Mouse (Mus musculus) midbrain, embryonic 16.5 days (tissue): Measurements from ENCODE around the gene Zdhhc8. TPM values are rescaled to one million over a fixed set of nuclear protein-coding genes. Genes with fewer than 3 reads are reported as not detected.
A peak's percentile ranks its signal among the peaks of the same experiment; 100 is the strongest.

Experiments used
- ATAC-seq: fragments of 200-750 bp; cut with Nextera tagmentation; 2 replicates; pipeline ENCODE4 v1.8.0; 2017; ENCODE audit warnings: moderate TSS enrichment
- H3K27ac ChIP-seq: fragments of 300-500 bp; sonication (generic); 2 replicates; pipeline ENCODE4 v1.5.1; 2014; ENCODE audit warnings: mild to moderate bottlenecking, low read length, mixed read lengths
- H3K27me3 ChIP-seq: fragments of 300-500 bp; sonication (generic); 2 replicates; pipeline ENCODE4 v1.6.1; 2014; ENCODE audit warnings: low read depth, low read length, mixed read lengths; ENCODE audit not compliant: control insufficient read depth, insufficient read depth
- H3K36me3 ChIP-seq: fragments of 300-500 bp; sonication (generic); 2 replicates; pipeline ENCODE4 v1.6.1; 2014; ENCODE audit warnings: mild to moderate bottlenecking, low read length, moderate library complexity, mixed read lengths; ENCODE audit not compliant: control insufficient read depth, insufficient read depth
- H3K4me1 ChIP-seq: fragments of 300-500 bp; sonication (generic); 2 replicates; pipeline ENCODE4 v1.6.1; 2014; ENCODE audit warnings: mild to moderate bottlenecking, low read length, mixed read lengths; ENCODE audit not compliant: control insufficient read depth, insufficient read depth
- H3K4me2 ChIP-seq: fragments of 300-500 bp; sonication (generic); 2 replicates; pipeline ENCODE4 v1.6.1; 2014; ENCODE audit warnings: mild to moderate bottlenecking, low read length, mixed read lengths
- H3K4me3 ChIP-seq: fragments of 300-500 bp; sonication (generic); 2 replicates; pipeline ENCODE4 v1.5.1; 2014; ENCODE audit warnings: low read depth, mild to moderate bottlenecking, low read length, moderate library complexity, mixed read lengths
- H3K9ac ChIP-seq: fragments of 300-500 bp; sonication (generic); 2 replicates; pipeline ENCODE4 v1.6.1; 2014; ENCODE audit warnings: low read depth, low read length, mixed read lengths
- H3K9me3 ChIP-seq: fragments of 300-500 bp; sonication (generic); replicated peaks from 2 replicates; pipeline ENCODE4 v1.6.1; 2014; ENCODE audit warnings: mild to moderate bottlenecking, low read length, mixed read lengths; ENCODE audit not compliant: control insufficient read depth, poor library complexity, severe bottlenecking
- WGBS: fragments of 180-500 bp; shearing (Covaris S2); extraction: QIAGEN DNeasy Blood & Tissue Kit; methylation state at CpG from one replicate; pipeline ENCODE4 v1.1.7; 2014; 5-methylcytosine and 5-hydroxymethylcytosine counted together
- polyA plus RNA-seq: library from polyadenylated mRNA; unstranded; fragments of >200 nt; fragmentation: Nextera tagmentation; extraction: Ambion mirVana; gene quantifications from 2 replicates; pipeline ENCODE4 v1.2.1, GENCODE M21; 2015

Zdhhc8 gene
- 13.8 and 17.9 TPM in 2 replicates for polyA plus RNA-seq

DNA sequence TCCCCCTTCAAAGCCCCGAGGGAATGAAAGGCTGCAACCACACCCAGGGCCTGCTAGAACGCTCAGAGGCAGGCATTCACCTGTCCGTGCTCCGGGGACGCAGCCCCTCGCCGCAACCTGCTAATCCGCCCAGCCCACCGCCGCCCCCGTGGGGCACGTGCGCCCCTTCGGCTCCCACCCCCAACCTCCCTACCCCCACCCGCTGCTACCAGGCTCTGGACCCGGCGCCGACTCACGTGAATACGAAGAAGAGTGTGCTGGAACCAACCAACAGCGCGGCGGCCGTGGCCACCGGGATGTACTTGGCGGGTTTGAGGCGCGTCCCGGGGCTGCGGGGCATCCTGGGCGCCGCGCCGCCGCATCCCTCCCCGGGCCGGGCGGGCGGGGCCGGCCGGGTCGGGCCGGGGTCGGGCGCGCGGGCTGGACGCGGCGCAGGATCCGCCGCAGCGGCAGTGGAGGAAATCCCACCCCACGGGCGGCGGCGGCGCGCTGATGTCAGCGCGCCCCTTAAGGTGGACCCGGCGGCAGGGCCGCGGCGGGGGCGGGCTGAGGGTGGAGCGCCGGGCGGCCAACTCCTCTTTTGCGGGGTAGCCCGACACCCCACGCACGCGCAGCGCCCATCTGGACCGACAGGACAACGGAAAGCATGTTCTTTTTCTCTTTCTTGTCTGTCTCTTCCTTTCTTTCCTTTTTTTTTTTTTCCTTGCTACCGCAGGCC is at the start of gene Zdhhc8:
TSS of gene Zdhhc8 (minus strand) at position 466 of the 718 bp plus-strand sequence.
- Histone ChIP-seq H3K36me3 (peaks cover 6% of the 10 kb centered on the region; the same call in 1 of the 2 replicates), H3K4me3 (peak within 1 kb of the TSS; percentile 90), H3K4me1 (peaks cover 26% of the 10 kb centered on the region), H3K9ac (peak within 1 kb of the TSS; percentile 84), H3K4me2 (peak within 1 kb of the TSS; percentile 89), H3K9me3 (no peaks in the 10 kb centered on the region), H3K27me3 (no peaks in the 10 kb centered on the region), H3K27ac (peak within 1 kb of the TSS; percentile 93)
- peak; percentile 88 for ATAC-seq
- WGBS: under 1% methylated on average over 60 of the region's 79 CpGs

DNA sequence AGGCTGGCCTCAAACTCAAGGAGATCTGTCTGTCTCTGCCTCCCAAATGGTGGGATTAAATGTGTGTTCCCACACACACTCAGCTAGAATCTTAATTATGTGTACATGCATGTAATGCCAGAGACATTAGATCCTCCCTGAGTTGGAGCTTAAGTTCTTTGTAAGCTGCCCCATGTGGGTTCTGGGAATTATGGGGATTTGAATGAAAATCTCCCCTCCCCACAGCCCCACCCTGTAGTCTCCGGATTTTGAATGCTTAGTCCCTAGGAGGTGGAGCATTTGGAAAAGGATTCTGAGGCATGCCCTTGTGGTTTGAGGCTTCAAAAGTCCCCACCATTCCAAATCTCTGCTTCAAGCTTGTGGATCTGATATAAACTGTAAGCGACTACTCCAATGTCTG is 40.2 kb upstream of the Zdhhc8 start:
- no peak for ATAC-seq
- Histone ChIP-seq H3K4me2 (no peak overlapping the region), H3K9ac (no peak overlapping the region), H3K4me3 (no peak overlapping the region), H3K9me3 (no peaks in the 10 kb centered on the region), H3K27ac (no peak overlapping the region), H3K4me1 (no peaks in the 10 kb centered on the region), H3K27me3 (no peaks in the 10 kb centered on the region), H3K36me3 (peaks cover 48% of the 10 kb centered on the region)
- whole genome bisulfite sequencing: 55% methylated on average over 2 of the region's 2 CpGs

DNA sequence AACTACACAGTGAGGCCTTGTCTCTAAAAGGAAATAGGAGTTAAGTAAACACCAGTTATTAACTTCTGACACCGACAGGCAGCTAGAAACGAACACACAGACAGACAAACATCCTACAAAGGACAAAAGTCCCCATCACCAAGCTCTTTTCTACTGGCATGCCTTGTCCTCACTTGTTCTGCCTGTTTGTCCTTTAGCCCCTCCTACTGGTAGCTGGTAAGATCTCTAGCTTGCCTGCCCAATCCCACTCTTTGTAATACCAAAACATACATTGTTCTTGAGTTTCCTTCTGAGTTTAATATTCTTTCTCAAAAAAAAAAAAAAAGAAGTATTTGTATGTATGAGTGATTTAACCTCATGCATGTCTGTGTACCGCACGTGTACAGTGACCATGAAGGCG is 33.2 kb upstream of the Zdhhc8 start:
- Histone ChIP-seq H3K4me3 (no peak overlapping the region), H3K9ac (no peak overlapping the region), H3K27me3 (no peaks in the 10 kb centered on the region), H3K36me3 (peaks cover 23% of the 10 kb centered on the region), H3K9me3 (no peaks in the 10 kb centered on the region), H3K4me2 (no peak overlapping the region), H3K4me1 (no peaks in the 10 kb centered on the region), H3K27ac (no peak overlapping the region)
- WGBS: 91% methylated on average over 5 of the region's 5 CpGs
- no peak for ATAC-seq

DNA sequence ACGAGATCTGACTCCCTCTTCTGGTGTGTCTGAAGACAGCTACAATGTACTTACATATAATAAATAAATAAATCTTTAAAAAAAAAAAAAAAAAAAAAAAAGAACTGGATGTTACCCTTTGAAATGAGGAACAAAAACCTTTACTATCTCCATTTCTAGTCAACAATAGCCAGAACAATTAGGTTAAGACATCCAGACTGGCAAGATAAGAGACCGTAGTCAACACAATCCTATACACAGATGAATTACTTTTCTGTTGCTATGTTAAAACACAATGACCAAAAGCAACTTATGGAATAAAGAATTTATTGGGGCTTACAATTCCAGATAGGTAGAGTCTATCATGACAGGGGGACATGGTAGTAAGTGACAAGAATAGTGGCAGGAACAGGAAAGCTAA is 30.1 kb upstream of the Zdhhc8 start:
- Histone ChIP-seq H3K4me1 (no peaks in the 10 kb centered on the region), H3K4me3 (no peak overlapping the region), H3K36me3 (peaks cover 19% of the 10 kb centered on the region), H3K9ac (no peak overlapping the region), H3K27me3 (no peaks in the 10 kb centered on the region), H3K27ac (no peak overlapping the region), H3K9me3 (no peaks in the 10 kb centered on the region), H3K4me2 (no peak overlapping the region)
- ATAC-seq: no peak
- WGBS: 75% methylated on average over 2 of the region's 2 CpGs

DNA sequence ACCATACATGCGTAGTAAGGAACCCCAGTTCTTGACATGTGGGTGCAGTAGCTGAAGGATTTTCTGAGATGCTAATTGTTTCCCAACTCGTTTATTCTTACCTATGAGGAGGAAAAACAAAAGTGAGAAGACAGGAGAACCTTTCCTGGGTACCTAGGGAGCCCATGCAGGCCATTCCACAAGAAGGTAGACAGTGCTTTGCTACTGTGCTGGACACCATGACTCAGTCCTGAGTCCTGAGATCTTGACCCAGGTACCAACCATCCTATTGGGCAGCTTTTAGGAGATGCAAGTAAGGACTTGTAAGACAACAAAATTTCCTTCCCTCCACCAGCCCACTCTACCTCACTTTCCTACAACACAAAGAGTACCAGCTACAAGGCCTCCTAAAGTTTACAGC is 23.3 kb upstream of the Zdhhc8 start, which contains the start of gene Gm49776:
TSS of gene Gm49776 (minus strand) at position 101 of the 400 bp plus-strand sequence.
- Histone ChIP-seq H3K9ac (no peak within 1 kb of the TSS), H3K4me3 (no peak within 1 kb of the TSS), H3K27ac (no peak within 1 kb of the TSS), H3K4me1 (no peaks in the 10 kb centered on the region), H3K36me3 (peaks cover 54% of the 10 kb centered on the region), H3K27me3 (no peaks in the 10 kb centered on the region), H3K4me2 (no peak within 1 kb of the TSS), H3K9me3 (no peaks in the 10 kb centered on the region)
- WGBS: 96% methylated on average over 2 of the region's 2 CpGs
- no peak for ATAC-seq

DNA sequence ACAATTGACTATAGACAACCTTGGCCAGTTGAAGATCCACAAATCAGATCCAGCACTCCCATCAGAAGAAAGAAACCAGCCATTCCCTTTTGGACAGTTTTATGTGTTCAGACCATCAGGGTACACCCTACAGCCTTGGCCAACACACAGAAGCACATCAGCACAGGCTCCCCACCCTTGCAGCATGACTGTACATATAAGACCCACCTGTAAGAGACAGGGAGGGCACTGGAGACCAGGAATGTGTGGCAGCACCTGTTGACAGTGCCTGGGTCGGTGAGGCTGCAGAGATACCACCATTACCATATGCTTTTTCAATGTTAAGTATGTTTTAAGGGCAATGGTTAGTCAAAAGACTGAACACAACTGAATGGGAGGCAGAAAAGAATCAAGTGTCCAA is 18.9 kb upstream of the Zdhhc8 start:
- H3K4me2 ChIP-seq: no peak overlapping the region
- peaks cover 19% of the 10 kb centered on the region for H3K4me1 ChIP-seq
- 81% methylated on average over 1 of the region's 1 CpGs for WGBS
- ATAC-seq: no peak
- H3K4me3 ChIP-seq: no peak overlapping the region
- no peak overlapping the region for H3K9ac ChIP-seq
- no peak overlapping the region for H3K27ac ChIP-seq
- peaks cover 46% of the 10 kb centered on the region for H3K36me3 ChIP-seq
- no peaks in the 10 kb centered on the region for H3K27me3 ChIP-seq
- H3K9me3 ChIP-seq: no peaks in the 10 kb centered on the region

DNA sequence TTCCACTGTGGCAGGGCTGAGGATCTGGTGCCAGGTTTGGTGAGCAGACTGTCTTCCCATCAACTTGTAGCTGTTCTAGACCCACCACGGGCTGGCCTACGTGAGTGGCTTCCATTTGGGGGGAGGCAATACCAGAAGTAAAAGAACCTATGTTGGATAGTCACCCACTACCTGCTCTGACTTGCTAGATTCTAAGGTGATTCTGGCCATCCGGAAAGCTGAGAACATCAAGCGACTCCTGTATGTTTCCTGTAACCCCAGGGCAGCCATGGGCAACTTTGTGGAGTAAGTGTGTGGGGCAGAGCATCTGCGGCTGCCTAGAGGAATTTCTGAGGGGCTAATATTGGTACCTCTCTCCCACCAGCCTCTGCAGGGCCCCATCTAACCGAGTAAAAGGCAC is 17.8 kb upstream of the Zdhhc8 start:
- 81% methylated on average over 6 of the region's 6 CpGs for WGBS
- Histone ChIP-seq H3K27ac (no peak overlapping the region), H3K4me2 (no peak overlapping the region), H3K4me3 (no peak overlapping the region), H3K9ac (no peak overlapping the region), H3K9me3 (no peaks in the 10 kb centered on the region), H3K27me3 (no peaks in the 10 kb centered on the region), H3K4me1 (peaks cover 19% of the 10 kb centered on the region), H3K36me3 (peaks cover 38% of the 10 kb centered on the region)
- no peak for ATAC-seq

DNA sequence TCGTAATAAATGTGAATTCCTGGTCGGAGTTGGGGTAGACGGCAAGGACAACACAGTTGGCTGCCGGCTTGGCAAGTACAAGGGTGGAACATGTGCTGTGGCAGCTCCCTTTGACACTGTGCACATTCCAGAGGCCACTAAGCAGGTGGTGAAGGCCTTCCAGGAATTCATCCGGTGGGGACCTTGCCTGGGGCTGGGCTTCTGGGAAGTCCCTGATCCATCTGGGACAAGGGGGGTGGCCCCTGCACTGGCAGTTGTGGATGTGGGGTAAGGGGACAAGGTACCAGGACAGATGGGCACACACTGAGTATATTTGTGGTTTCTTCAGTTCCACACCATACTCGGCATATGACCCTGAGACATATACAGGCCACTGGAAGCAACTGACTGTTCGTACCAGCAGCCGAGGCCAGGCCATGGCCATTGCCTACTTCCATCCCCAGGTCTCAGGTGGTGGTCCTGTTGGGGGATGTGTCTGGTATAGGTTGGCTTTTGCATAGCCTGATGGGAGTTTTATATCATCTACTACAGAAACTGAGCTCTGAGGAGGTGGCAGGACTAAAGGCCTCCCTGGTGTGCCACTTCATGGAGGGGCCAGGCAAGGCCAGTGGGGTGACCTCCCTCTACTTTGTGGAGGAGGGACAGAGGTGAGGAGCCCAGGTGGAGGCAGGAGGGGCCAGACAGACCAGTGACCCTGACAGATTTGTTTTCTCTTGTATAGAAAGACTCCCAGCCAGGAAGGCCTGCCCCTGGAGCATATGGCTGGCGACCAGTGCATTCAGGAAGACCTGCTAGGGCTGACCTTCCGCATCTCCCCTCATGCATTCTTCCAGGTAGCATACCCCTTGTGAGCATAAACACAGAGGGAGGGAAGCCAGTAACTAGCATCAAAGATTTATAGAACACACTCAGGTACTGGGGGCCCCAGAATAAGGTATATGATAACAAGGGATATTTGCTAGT is 16.2 kb upstream of the Zdhhc8 start:
- Histone ChIP-seq H3K36me3 (peaks cover 27% of the 10 kb centered on the region), H3K4me1 (peaks cover 35% of the 10 kb centered on the region), H3K9ac (peak overlapping the region; percentile 7), H3K27me3 (no peaks in the 10 kb centered on the region), H3K9me3 (no peaks in the 10 kb centered on the region), H3K27ac (no peak overlapping the region), H3K4me3 (no peak overlapping the region), H3K4me2 (peak overlapping the region; percentile 93; the same call in 1 of the 2 replicates)
- ATAC-seq: no peak
- WGBS: 62% methylated on average over 10 of the region's 10 CpGs
